Mouse (Mus musculus): Measurements from ENCODE around the gene Pde4b. TPM values are rescaled to one million over a fixed set of nuclear protein-coding genes. Genes with fewer than 3 reads are reported as not detected.

Pde4b gene
- polyA plus RNA-seq, 1 experiment = 0.81 TPM

GRCm38 (mm10) chr4:102498169-102498919 lies 411.0 kb downstream of the Pde4b start:
- no peaks in the 10 kb centered on the region for H3K27me3 ChIP-seq (ENCODE audit: control insufficient read depth, insufficient read depth, low read length, poor library complexity, severe bottlenecking)
- no peaks in the 10 kb centered on the region for H3K9me3 ChIP-seq (replicated peaks; ENCODE audit: control insufficient read depth, insufficient read depth, low read length, poor library complexity, severe bottlenecking)
- no peaks in the 10 kb centered on the region for H3K4me1 ChIP-seq (ENCODE audit: control insufficient read depth, insufficient read depth, low read length)
- TF ChIP-seq EP300 (IDR thresholded peaks at IDR 0.05; ENCODE audit: insufficient read depth, low read depth, low read length) = no peak
- no peak for TF ChIP-seq POLR2A (IDR thresholded peaks at IDR 0.05; ENCODE audit: insufficient read depth, low read length)
- TF ChIP-seq CTCF (IDR thresholded peaks at IDR 0.05; ENCODE audit: low read depth, low read length) = no peak
- no peak overlapping the region for H3K27ac ChIP-seq (ENCODE audit: insufficient read depth, low read length)
- no peaks in the 10 kb centered on the region for H3K36me3 ChIP-seq (ENCODE audit: control insufficient read depth, insufficient read depth, low read length, poor library complexity, severe bottlenecking)
- H3K4me3 ChIP-seq (ENCODE audit: low read depth, low read length) = no peak overlapping the region
- H3K9ac ChIP-seq (ENCODE audit: low read depth, poor library complexity, severe bottlenecking) = no peak overlapping the region

DNA sequence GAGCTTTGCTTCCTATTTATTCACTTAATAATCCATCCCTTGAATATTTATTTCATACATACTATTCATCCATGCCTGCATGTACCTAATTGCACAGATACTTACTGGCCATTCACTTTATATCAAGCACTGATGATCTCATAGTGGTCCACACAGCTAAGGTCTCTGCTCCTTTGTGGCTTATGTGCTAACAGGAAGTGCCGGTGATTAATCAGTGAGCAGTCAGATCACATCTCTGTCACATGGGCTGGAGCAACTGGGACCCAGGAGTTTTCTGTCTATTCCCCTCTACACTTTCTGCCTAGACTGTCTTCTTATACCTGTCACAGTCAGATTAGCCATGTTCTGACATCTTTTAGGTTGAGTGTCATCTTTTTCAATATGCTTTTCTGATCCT lies 411.6 kb downstream of the Pde4b start:
- Histone ChIP-seq H3K4me3 (ENCODE audit: low read depth, low read length) (no peak overlapping the region), H3K27ac (ENCODE audit: insufficient read depth, low read length) (no peak overlapping the region), H3K36me3 (ENCODE audit: control insufficient read depth, insufficient read depth, low read length, poor library complexity, severe bottlenecking) (no peaks in the 10 kb centered on the region), H3K27me3 (ENCODE audit: control insufficient read depth, insufficient read depth, low read length, poor library complexity, severe bottlenecking) (no peaks in the 10 kb centered on the region), H3K9ac (ENCODE audit: low read depth, poor library complexity, severe bottlenecking) (no peak overlapping the region), H3K4me1 (ENCODE audit: control insufficient read depth, insufficient read depth, low read length) (no peaks in the 10 kb centered on the region), H3K9me3 (replicated peaks; ENCODE audit: control insufficient read depth, insufficient read depth, low read length, poor library complexity, severe bottlenecking) (no peaks in the 10 kb centered on the region)
- TF ChIP-seq POLR2A (IDR thresholded peaks at IDR 0.05; ENCODE audit: insufficient read depth, low read length) (no peak), CTCF (IDR thresholded peaks at IDR 0.05; ENCODE audit: low read depth, low read length) (no peak), EP300 (IDR thresholded peaks at IDR 0.05; ENCODE audit: insufficient read depth, low read depth, low read length) (no peak)

DNA sequence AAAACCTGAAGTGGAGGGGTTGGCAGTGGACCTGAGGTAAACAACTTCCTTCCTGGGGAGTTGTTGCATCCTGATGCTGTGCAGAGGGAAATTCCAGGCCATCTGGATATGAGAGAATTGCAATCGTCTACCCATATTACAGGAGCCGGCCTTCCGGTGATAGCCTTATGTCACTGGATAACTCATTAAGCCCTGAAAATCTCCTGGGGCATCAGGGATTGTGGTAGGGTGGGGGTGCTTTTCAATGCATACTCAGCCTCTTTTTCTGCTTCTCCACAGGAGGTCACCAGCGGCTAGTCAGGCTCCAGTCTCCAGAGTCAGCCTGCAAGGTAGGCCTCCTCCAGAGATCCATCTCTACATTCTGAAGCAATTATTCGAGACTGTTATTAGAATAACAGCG lies 418.4 kb downstream of the Pde4b start:
- no peaks in the 10 kb centered on the region for H3K4me1 ChIP-seq (ENCODE audit: control insufficient read depth, insufficient read depth, low read length)
- no peak overlapping the region for H3K4me3 ChIP-seq (ENCODE audit: low read depth, low read length)
- H3K27ac ChIP-seq (ENCODE audit: insufficient read depth, low read length) = no peak overlapping the region

GRCm38 (mm10) chr4:102506376-102507280 lies 419.3 kb downstream of the Pde4b start:
- H3K4me3 ChIP-seq (ENCODE audit: low read depth, low read length) = no peak overlapping the region
- H3K27ac ChIP-seq (ENCODE audit: insufficient read depth, low read length) = no peak overlapping the region
- no peaks in the 10 kb centered on the region for H3K9me3 ChIP-seq (replicated peaks; ENCODE audit: control insufficient read depth, insufficient read depth, low read length, poor library complexity, severe bottlenecking)
- no peak overlapping the region for H3K9ac ChIP-seq (ENCODE audit: low read depth, poor library complexity, severe bottlenecking)
- H3K27me3 ChIP-seq (ENCODE audit: control insufficient read depth, insufficient read depth, low read length, poor library complexity, severe bottlenecking) = no peaks in the 10 kb centered on the region
- no peak for TF ChIP-seq CTCF (IDR thresholded peaks at IDR 0.05; ENCODE audit: low read depth, low read length)
- no peak for TF ChIP-seq POLR2A (IDR thresholded peaks at IDR 0.05; ENCODE audit: insufficient read depth, low read length)
- TF ChIP-seq EP300 (IDR thresholded peaks at IDR 0.05; ENCODE audit: insufficient read depth, low read depth, low read length) = no peak
- no peaks in the 10 kb centered on the region for H3K36me3 ChIP-seq (ENCODE audit: control insufficient read depth, insufficient read depth, low read length, poor library complexity, severe bottlenecking)
- H3K4me1 ChIP-seq (ENCODE audit: control insufficient read depth, insufficient read depth, low read length) = no peaks in the 10 kb centered on the region

More for the DNA sequence above, 418.4 kb downstream of the Pde4b start:
- TF ChIP-seq EP300 (IDR thresholded peaks at IDR 0.05; ENCODE audit: insufficient read depth, low read depth, low read length) (no peak), CTCF (IDR thresholded peaks at IDR 0.05; ENCODE audit: low read depth, low read length) (no peak), POLR2A (IDR thresholded peaks at IDR 0.05; ENCODE audit: insufficient read depth, low read length) (no peak)
- Histone ChIP-seq H3K36me3 (ENCODE audit: control insufficient read depth, insufficient read depth, low read length, poor library complexity, severe bottlenecking) (no peaks in the 10 kb centered on the region), H3K9me3 (replicated peaks; ENCODE audit: control insufficient read depth, insufficient read depth, low read length, poor library complexity, severe bottlenecking) (no peaks in the 10 kb centered on the region), H3K9ac (ENCODE audit: low read depth, poor library complexity, severe bottlenecking) (no peak overlapping the region), H3K27me3 (ENCODE audit: control insufficient read depth, insufficient read depth, low read length, poor library complexity, severe bottlenecking) (no peaks in the 10 kb centered on the region)

DNA sequence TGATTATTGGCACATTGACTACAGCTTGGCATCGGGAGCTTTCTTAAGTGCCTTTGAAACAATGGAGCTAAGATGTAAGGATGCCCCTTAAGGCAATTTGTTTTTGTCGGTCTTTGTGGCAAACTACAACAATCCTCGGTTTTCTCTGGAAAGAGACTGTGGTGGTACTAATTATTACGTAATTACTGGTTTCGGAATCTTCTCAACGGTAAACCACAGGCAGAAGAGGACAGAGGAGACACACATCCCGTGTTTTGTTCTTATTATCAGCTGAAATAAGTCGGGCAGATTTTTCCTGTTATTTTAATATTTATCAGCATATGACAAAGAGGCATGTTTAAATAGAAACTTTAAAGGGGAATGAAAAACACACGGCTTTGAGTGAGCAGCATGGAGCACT lies 420.0 kb downstream of the Pde4b start:
- Histone ChIP-seq H3K27me3 (ENCODE audit: control insufficient read depth, insufficient read depth, low read length, poor library complexity, severe bottlenecking) (no peaks in the 10 kb centered on the region), H3K4me3 (ENCODE audit: low read depth, low read length) (no peak overlapping the region), H3K36me3 (ENCODE audit: control insufficient read depth, insufficient read depth, low read length, poor library complexity, severe bottlenecking) (no peaks in the 10 kb centered on the region), H3K9me3 (replicated peaks; ENCODE audit: control insufficient read depth, insufficient read depth, low read length, poor library complexity, severe bottlenecking) (no peaks in the 10 kb centered on the region), H3K27ac (ENCODE audit: insufficient read depth, low read length) (no peak overlapping the region), H3K4me1 (ENCODE audit: control insufficient read depth, insufficient read depth, low read length) (no peaks in the 10 kb centered on the region), H3K9ac (ENCODE audit: low read depth, poor library complexity, severe bottlenecking) (no peak overlapping the region)
- no peak for TF ChIP-seq POLR2A (IDR thresholded peaks at IDR 0.05; ENCODE audit: insufficient read depth, low read length)
- TF ChIP-seq CTCF (IDR thresholded peaks at IDR 0.05; ENCODE audit: low read depth, low read length) = no peak
- no peak for TF ChIP-seq EP300 (IDR thresholded peaks at IDR 0.05; ENCODE audit: insufficient read depth, low read depth, low read length)

All from ES-Bruce4 (cell line).